Mouse (Mus musculus): ENCODE results near the gene Ugt1a6b.

DNA sequence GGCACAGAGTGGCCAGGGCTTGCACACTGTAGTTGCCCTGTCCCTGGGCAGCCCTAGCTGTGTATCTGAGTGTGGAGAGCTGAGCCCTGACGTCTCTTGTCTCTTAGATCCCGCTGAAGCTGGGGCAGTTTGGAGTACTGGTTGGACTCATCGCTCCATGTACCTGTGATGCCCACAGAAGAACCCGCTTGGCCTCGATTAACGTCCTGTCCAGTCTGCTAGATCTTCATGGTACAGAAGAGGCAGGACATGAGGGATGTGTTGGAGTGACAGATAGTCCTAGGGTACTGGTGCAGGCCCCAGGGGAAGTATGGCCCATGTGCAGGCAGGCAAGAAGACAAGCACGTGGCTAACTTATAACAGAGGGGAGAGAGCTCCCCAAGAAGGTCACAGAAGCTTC lies 146.5 kb downstream of the Ugt1a6b start:
- TF ChIP-seq POLR2A (IDR thresholded peaks at IDR 0.05; ENCODE audit: low read depth, low read length) (no peak), CTCF (conservative IDR thresholded peaks at IDR 0.05; ENCODE audit: insufficient read depth, insufficient read length, low read depth, low read length) (no peak)
